Mouse (Mus musculus): Measurements from ENCODE around the gene Slc4a8.

DNA sequence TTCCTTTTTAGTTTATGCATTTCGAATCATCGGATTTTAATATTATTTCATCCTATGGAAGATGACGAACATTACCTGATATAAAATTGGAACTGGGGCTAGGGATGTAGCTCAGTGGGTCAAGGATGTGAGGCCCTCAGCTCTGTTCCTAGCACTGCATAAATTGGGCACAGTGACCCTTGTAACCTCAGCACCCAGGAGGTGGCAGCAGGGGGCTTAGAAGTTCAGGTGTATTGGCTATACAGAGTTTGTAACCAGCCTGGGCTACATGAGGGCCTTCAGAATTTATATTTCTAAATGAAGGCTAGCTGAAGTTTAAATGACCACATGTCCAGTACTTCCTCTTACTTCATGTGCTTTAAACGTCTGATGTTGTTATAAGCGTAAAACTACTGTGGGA lies 40.1 kb upstream of the Slc4a8 start:
- TF ChIP-seq EP300 (IDR thresholded peaks at IDR 0.05; ENCODE audit: low read depth) = no peak
- TF ChIP-seq CTCF (IDR thresholded peaks at IDR 0.05; ENCODE audit: low read depth) = no peak

Data from liver, postnatal 0 days (tissue).